Mouse (Mus musculus) hindbrain, postnatal 0 days (tissue): ENCODE measurements around the gene Gm6657. TPM values are rescaled to one million over a fixed set of nuclear protein-coding genes. Genes with fewer than 3 reads are reported as not detected.

Experiments used
- ATAC-seq: fragments of 200-750 bp; cut with Nextera tagmentation; 2 replicates; pipeline ENCODE4 v1.8.0; 2017; ENCODE audit warnings: mild to moderate bottlenecking, moderate TSS enrichment, moderate library complexity
- DNase-seq: peaks from one replicate; pipeline ENCODE4 v3.0.0-alpha.2; 2015; ENCODE audit warnings: low spot score
- H3K27ac ChIP-seq: fragments of 300-500 bp; sonication (generic); 2 replicates; pipeline ENCODE4 v1.5.1; 2014; ENCODE audit warnings: mild to moderate bottlenecking
- H3K27me3 ChIP-seq: fragments of 300-500 bp; sonication (generic); 2 replicates; pipeline ENCODE4 v1.6.1; 2014; ENCODE audit warnings: low read length, mixed read lengths; ENCODE audit not compliant: insufficient read depth
- H3K36me3 ChIP-seq: fragments of 300-500 bp; sonication (generic); 2 replicates; pipeline ENCODE4 v1.6.1; 2014; ENCODE audit warnings: low read length, mixed read lengths; ENCODE audit not compliant: insufficient read depth
- H3K4me1 ChIP-seq: fragments of 300-500 bp; sonication (generic); 2 replicates; pipeline ENCODE4 v1.6.1; 2014; ENCODE audit warnings: antibody characterized with exemption, low read length, mixed read lengths; ENCODE audit not compliant: insufficient read depth
- H3K4me2 ChIP-seq: fragments of 300-500 bp; sonication (generic); 2 replicates; pipeline ENCODE4 v1.6.1; 2014; ENCODE audit warnings: low read depth, mild to moderate bottlenecking, low read length, moderate library complexity, mixed read lengths
- H3K4me3 ChIP-seq: fragments of 300-500 bp; sonication (generic); 2 replicates; pipeline ENCODE4 v1.5.1; 2014; ENCODE audit warnings: low read length
- H3K9ac ChIP-seq: fragments of 300-500 bp; sonication (generic); replicated peaks from 2 replicates; pipeline ENCODE4 v1.6.1; 2014; ENCODE audit warnings: mild to moderate bottlenecking, low read length, moderate library complexity, mixed read lengths
- H3K9me3 ChIP-seq: fragments of 300-500 bp; sonication (generic); 2 replicates; pipeline ENCODE4 v1.6.1; 2016; ENCODE audit warnings: low read length, mixed read lengths
- CTCF ChIP-seq: IDR thresholded peaks from 2 replicates; pipeline ENCODE4 v1.5.1; 2016; ENCODE audit warnings: antibody characterized with exemption, control low read depth, low read depth
- WGBS: fragments of 180-500 bp; shearing (Covaris S2); extraction: QIAGEN DNeasy Blood & Tissue Kit; methylation state at CpG from one replicate; pipeline ENCODE4 v1.1.7; 2014; 5-methylcytosine and 5-hydroxymethylcytosine counted together
- polyA plus RNA-seq: library from polyadenylated mRNA; unstranded; fragments of >200 nt; fragmentation: Nextera tagmentation; extraction: Ambion mirVana; gene quantifications from 2 replicates; pipeline ENCODE4 v1.2.1, GENCODE M21; 2015
- total RNA-seq: library from RNA; depleted of rRNA; stranded (reverse); fragments of >200 nt; gene quantifications from 2 replicates; pipeline ENCODE4 v1.2.3, GENCODE M21; 2014

The Gm6657 gene
- total and polyA plus RNA-seq, 2 experiments from 2014 or later: not detected

- Histone ChIP-seq H3K27ac (peak within 1 kb of the TSS; percentile 98), H3K36me3 (no peaks in the 10 kb centered on the region), H3K9ac (peak within 1 kb of the TSS; percentile 95), H3K4me1 (no peaks in the 10 kb centered on the region), H3K4me2 (peak within 1 kb of the TSS; percentile 72), H3K27me3 (no peaks in the 10 kb centered on the region), H3K4me3 (peak within 1 kb of the TSS; percentile 77), H3K9me3 (no peaks in the 10 kb centered on the region)
- TF ChIP-seq CTCF: no peak
- ATAC-seq (peak; percentile 98), DNase-seq (peak; percentile 95)
- under 1% methylated on average over 65 of the region's 70 CpGs for WGBS
Observed at GRCm38 (mm10) chr12:78225707-78226518, 31.9 kb downstream of the Gm6657 start, which contains the start of gene Gphn. Gene Gphn, plus strand, starts transcription at chr12:78226379.

GRCm38 (mm10) chr12:78226519-78226875, 32.5 kb downstream of the Gm6657 start:
- Histone ChIP-seq H3K9ac (peak overlapping the region; percentile 95), H3K4me1 (no peaks in the 10 kb centered on the region), H3K4me3 (peak overlapping the region; percentile 77), H3K36me3 (no peaks in the 10 kb centered on the region), H3K9me3 (no peaks in the 10 kb centered on the region), H3K27me3 (no peaks in the 10 kb centered on the region), H3K4me2 (peak overlapping the region; percentile 72), H3K27ac (peak overlapping the region; percentile 98)
- peak; percentile 96 for DNase-seq
- WGBS: under 1% methylated on average over 44 of the region's 48 CpGs
- no peak for TF ChIP-seq CTCF
- ATAC-seq: peak; percentile 92

GRCm38 (mm10) chr12:78227021-78227932, 33.2 kb downstream of the Gm6657 start:
- ATAC-seq (peak; percentile 36), DNase-seq (peak; percentile 63)
- Histone ChIP-seq H3K27ac (peak overlapping the region; percentile 98), H3K27me3 (no peaks in the 10 kb centered on the region), H3K4me3 (peak overlapping the region; percentile 77), H3K4me1 (no peaks in the 10 kb centered on the region), H3K9ac (peak overlapping the region; percentile 95), H3K9me3 (no peaks in the 10 kb centered on the region), H3K36me3 (no peaks in the 10 kb centered on the region), H3K4me2 (peak overlapping the region; percentile 72)
- under 1% methylated on average over 45 of the region's 57 CpGs for WGBS
- TF ChIP-seq CTCF: no peak

GRCm38 (mm10) chr12:78228139-78228538, 34.1 kb downstream of the Gm6657 start:
- peak overlapping the region; percentile 72 for H3K4me2 ChIP-seq
- no peak for TF ChIP-seq CTCF
- H3K36me3 ChIP-seq: no peaks in the 10 kb centered on the region
- no peaks in the 10 kb centered on the region for H3K27me3 ChIP-seq
- DNase-seq (no peak), ATAC-seq (no peak)
- H3K27ac ChIP-seq: no peak overlapping the region
- H3K4me3 ChIP-seq: peak overlapping the region; percentile 77
- H3K9me3 ChIP-seq: no peaks in the 10 kb centered on the region
- 29% methylated on average over 4 of the region's 4 CpGs for WGBS
- H3K9ac ChIP-seq: peak overlapping the region; percentile 18; the same call in 1 of the 2 replicates
- H3K4me1 ChIP-seq: no peaks in the 10 kb centered on the region

- no peaks in the 10 kb centered on the region for H3K27me3 ChIP-seq
- no peak for TF ChIP-seq CTCF
Observed at GRCm38 (mm10) chr12:78232560-78232959, 38.5 kb downstream of the Gm6657 start.

GRCm38 (mm10) chr12:78248366-78248765, 54.3 kb downstream of the Gm6657 start:
- H3K4me2 ChIP-seq: no peak overlapping the region
- no peak for TF ChIP-seq CTCF
- peaks cover 3% of the 10 kb centered on the region; the same call in 1 of the 2 replicates for H3K4me1 ChIP-seq
- no peaks in the 10 kb centered on the region for H3K36me3 ChIP-seq
- ATAC-seq (no peak), DNase-seq (no peak)
- H3K4me3 ChIP-seq: no peak overlapping the region
- no peaks in the 10 kb centered on the region for H3K27me3 ChIP-seq
- no peak overlapping the region for H3K9ac ChIP-seq
- 53% methylated on average over 1 of the region's 1 CpGs for WGBS
- no peaks in the 10 kb centered on the region for H3K9me3 ChIP-seq
- no peak overlapping the region for H3K27ac ChIP-seq

More at GRCm38 (mm10) chr12:78232560-78232959, 38.5 kb downstream of the Gm6657 start:
- H3K4me1 ChIP-seq: no peaks in the 10 kb centered on the region
- DNase-seq: no peak
- H3K4me3 ChIP-seq: no peak overlapping the region
- H3K36me3 ChIP-seq: no peaks in the 10 kb centered on the region
- H3K9ac ChIP-seq: no peak overlapping the region
- no peak overlapping the region for H3K27ac ChIP-seq
- no peaks in the 10 kb centered on the region for H3K9me3 ChIP-seq
- no peak overlapping the region for H3K4me2 ChIP-seq
- ATAC-seq: no peak
